Mouse (Mus musculus): ENCODE data around the gene Meis2. TPM values are rescaled to one million over a fixed set of nuclear protein-coding genes. Genes with fewer than 3 reads are reported as not detected.

Gene Meis2
- polyA plus RNA-seq, 1 experiment: 1.4 TPM

GRCm38 (mm10) chr2:116018781-116019465, 46.7 kb downstream of the Meis2 start:
- Histone ChIP-seq H3K4me1 (ENCODE audit: control insufficient read depth, insufficient read depth, low read length) (no peaks in the 10 kb centered on the region), H3K4me3 (ENCODE audit: control insufficient read depth, low read depth, low read length) (no peak overlapping the region), H3K36me3 (ENCODE audit: control insufficient read depth, insufficient read depth, low read length) (no peaks in the 10 kb centered on the region), H3K27ac (ENCODE audit: control insufficient read depth, insufficient read depth, low read depth, low read length) (no peak overlapping the region), H3K27me3 (ENCODE audit: control insufficient read depth, insufficient read depth, low read length) (no peaks in the 10 kb centered on the region)
- TF ChIP-seq POLR2A (IDR thresholded peaks at IDR 0.05; ENCODE audit: control insufficient read depth, low read depth, low read length) (no peak), CTCF (IDR thresholded peaks at IDR 0.05; ENCODE audit: control insufficient read depth, insufficient read depth, insufficient replicate concordance, low read depth, low read length) (no peak)

GRCm38 (mm10) chr2:116015520-116015919, 50.1 kb downstream of the Meis2 start:
- Histone ChIP-seq H3K27ac (ENCODE audit: control insufficient read depth, insufficient read depth, low read depth, low read length) (no peak overlapping the region), H3K4me1 (ENCODE audit: control insufficient read depth, insufficient read depth, low read length) (no peaks in the 10 kb centered on the region), H3K27me3 (ENCODE audit: control insufficient read depth, insufficient read depth, low read length) (no peaks in the 10 kb centered on the region), H3K36me3 (ENCODE audit: control insufficient read depth, insufficient read depth, low read length) (no peaks in the 10 kb centered on the region), H3K4me3 (ENCODE audit: control insufficient read depth, low read depth, low read length) (no peak overlapping the region)
- TF ChIP-seq POLR2A (IDR thresholded peaks at IDR 0.05; ENCODE audit: control insufficient read depth, low read depth, low read length) (no peak), CTCF (IDR thresholded peaks at IDR 0.05; ENCODE audit: control insufficient read depth, insufficient read depth, insufficient replicate concordance, low read depth, low read length) (no peak)

- H3K4me1 ChIP-seq (ENCODE audit: control insufficient read depth, insufficient read depth, low read length): peaks cover 5% of the 10 kb centered on the region
- H3K4me3 ChIP-seq (ENCODE audit: control insufficient read depth, low read depth, low read length): no peak overlapping the region
- H3K27ac ChIP-seq (ENCODE audit: control insufficient read depth, insufficient read depth, low read depth, low read length): no peak overlapping the region
- no peaks in the 10 kb centered on the region for H3K27me3 ChIP-seq (ENCODE audit: control insufficient read depth, insufficient read depth, low read length)
- no peaks in the 10 kb centered on the region for H3K36me3 ChIP-seq (ENCODE audit: control insufficient read depth, insufficient read depth, low read length)
- TF ChIP-seq POLR2A (IDR thresholded peaks at IDR 0.05; ENCODE audit: control insufficient read depth, low read depth, low read length) (no peak), CTCF (IDR thresholded peaks at IDR 0.05; ENCODE audit: control insufficient read depth, insufficient read depth, insufficient replicate concordance, low read depth, low read length) (no peak)
Measured at GRCm38 (mm10) chr2:116010469-116010868, 55.2 kb downstream of the Meis2 start.

GRCm38 (mm10) chr2:116010061-116010460, 55.6 kb downstream of the Meis2 start:
- TF ChIP-seq CTCF (IDR thresholded peaks at IDR 0.05; ENCODE audit: control insufficient read depth, insufficient read depth, insufficient replicate concordance, low read depth, low read length): no peak
- no peak for TF ChIP-seq POLR2A (IDR thresholded peaks at IDR 0.05; ENCODE audit: control insufficient read depth, low read depth, low read length)
- H3K4me1 ChIP-seq (ENCODE audit: control insufficient read depth, insufficient read depth, low read length): peaks cover 5% of the 10 kb centered on the region
- H3K36me3 ChIP-seq (ENCODE audit: control insufficient read depth, insufficient read depth, low read length): no peaks in the 10 kb centered on the region
- no peak overlapping the region for H3K27ac ChIP-seq (ENCODE audit: control insufficient read depth, insufficient read depth, low read depth, low read length)
- H3K4me3 ChIP-seq (ENCODE audit: control insufficient read depth, low read depth, low read length): no peak overlapping the region
- H3K27me3 ChIP-seq (ENCODE audit: control insufficient read depth, insufficient read depth, low read length): no peaks in the 10 kb centered on the region

DNA sequence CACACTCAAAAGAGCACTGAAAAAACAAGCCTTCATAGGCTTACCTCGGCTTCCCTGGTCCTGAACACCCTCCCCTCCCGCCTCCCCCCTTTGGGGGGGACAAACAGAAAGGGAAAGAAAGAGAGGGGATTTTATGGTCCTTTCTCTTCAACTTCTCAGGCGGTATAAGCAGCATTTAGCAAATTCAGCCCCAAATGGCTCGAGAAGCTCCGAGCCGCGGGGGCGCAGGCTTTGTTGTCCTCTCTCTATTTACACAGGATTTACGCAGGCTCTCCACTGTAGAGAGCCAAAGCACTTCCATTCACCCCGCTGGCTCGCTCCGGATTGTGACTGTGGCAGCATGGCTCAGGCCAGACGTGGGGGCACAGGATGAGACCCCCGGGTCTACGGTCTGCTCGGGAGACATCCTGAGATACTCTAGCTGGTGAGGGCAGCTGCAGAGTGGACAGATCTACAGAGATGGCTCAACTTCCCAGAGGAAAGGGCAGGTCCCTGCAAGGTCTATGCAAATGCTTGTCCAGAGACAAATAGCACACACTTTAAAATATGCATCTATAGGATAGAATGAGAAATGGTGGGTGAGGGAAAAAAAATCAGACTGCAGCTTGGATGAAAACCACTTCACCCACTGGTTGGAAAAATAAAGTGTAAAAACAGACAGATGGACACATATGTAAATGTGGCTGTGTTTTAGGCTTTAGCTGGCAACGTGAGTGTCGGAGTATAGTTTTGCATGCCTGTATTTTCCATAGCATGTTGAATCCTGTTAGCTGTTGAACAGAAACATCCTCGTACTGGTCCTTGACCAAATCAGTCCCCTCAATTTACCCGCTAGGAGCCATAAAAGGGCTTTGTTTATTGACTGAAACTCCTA, 56.3 kb downstream of the Meis2 start:
- no peaks in the 10 kb centered on the region for H3K27me3 ChIP-seq (ENCODE audit: control insufficient read depth, insufficient read depth, low read length)
- no peak overlapping the region for H3K27ac ChIP-seq (ENCODE audit: control insufficient read depth, insufficient read depth, low read depth, low read length)

DNA sequence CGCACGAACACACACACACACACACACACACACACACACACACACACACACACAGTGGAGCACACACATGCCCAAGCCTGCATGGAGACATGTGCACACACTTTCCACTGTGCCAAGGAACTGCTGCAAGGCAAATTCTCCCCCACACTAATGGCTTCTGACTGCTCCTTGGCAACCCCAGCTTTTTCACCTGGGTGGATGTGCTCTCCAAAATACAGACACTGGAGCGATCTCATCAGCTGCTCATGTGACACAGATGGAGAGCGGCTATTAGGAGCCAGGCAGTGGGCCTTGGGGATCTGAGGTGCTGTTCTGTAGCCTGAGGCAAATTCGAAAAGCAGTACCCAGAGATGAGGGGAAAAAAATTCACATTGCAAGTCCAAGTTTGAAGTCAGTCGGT, 63.3 kb downstream of the Meis2 start:
- no peak overlapping the region for H3K27ac ChIP-seq (ENCODE audit: control insufficient read depth, insufficient read depth, low read depth, low read length)
- H3K4me3 ChIP-seq (ENCODE audit: control insufficient read depth, low read depth, low read length): no peak overlapping the region
- H3K27me3 ChIP-seq (ENCODE audit: control insufficient read depth, insufficient read depth, low read length): no peaks in the 10 kb centered on the region
- no peaks in the 10 kb centered on the region for H3K36me3 ChIP-seq (ENCODE audit: control insufficient read depth, insufficient read depth, low read length)
- H3K4me1 ChIP-seq (ENCODE audit: control insufficient read depth, insufficient read depth, low read length): no peaks in the 10 kb centered on the region
- no peak for TF ChIP-seq POLR2A (IDR thresholded peaks at IDR 0.05; ENCODE audit: control insufficient read depth, low read depth, low read length)

More for the DNA sequence above, 56.3 kb downstream of the Meis2 start:
- TF ChIP-seq POLR2A (IDR thresholded peaks at IDR 0.05; ENCODE audit: control insufficient read depth, low read depth, low read length) (no peak), CTCF (IDR thresholded peaks at IDR 0.05; ENCODE audit: control insufficient read depth, insufficient read depth, insufficient replicate concordance, low read depth, low read length) (no peak)
- H3K4me1 ChIP-seq (ENCODE audit: control insufficient read depth, insufficient read depth, low read length): peaks cover 5% of the 10 kb centered on the region
- no peaks in the 10 kb centered on the region for H3K36me3 ChIP-seq (ENCODE audit: control insufficient read depth, insufficient read depth, low read length)
- H3K4me3 ChIP-seq (ENCODE audit: control insufficient read depth, low read depth, low read length): no peak overlapping the region

GRCm38 (mm10) chr2:116001352-116002138, 64.1 kb downstream of the Meis2 start:
- TF ChIP-seq POLR2A (IDR thresholded peaks at IDR 0.05; ENCODE audit: control insufficient read depth, low read depth, low read length) (no peak), CTCF (IDR thresholded peaks at IDR 0.05; ENCODE audit: control insufficient read depth, insufficient read depth, insufficient replicate concordance, low read depth, low read length) (no peak)
- Histone ChIP-seq H3K4me1 (ENCODE audit: control insufficient read depth, insufficient read depth, low read length) (no peaks in the 10 kb centered on the region), H3K27ac (ENCODE audit: control insufficient read depth, insufficient read depth, low read depth, low read length) (no peak overlapping the region), H3K36me3 (ENCODE audit: control insufficient read depth, insufficient read depth, low read length) (no peaks in the 10 kb centered on the region), H3K27me3 (ENCODE audit: control insufficient read depth, insufficient read depth, low read length) (no peaks in the 10 kb centered on the region), H3K4me3 (ENCODE audit: control insufficient read depth, low read depth, low read length) (no peak overlapping the region)
